Mouse (Mus musculus) limb, embryonic 14.5 days (tissue): ENCODE measurements around the gene Edc3. TPM values are rescaled to one million over a fixed set of nuclear protein-coding genes. Genes with fewer than 3 reads are reported as not detected.

Source experiments
- ATAC-seq: fragments of 200-750 bp; cut with Nextera tagmentation; 2 replicates; pipeline ENCODE4 v1.8.0; 2017; ENCODE audit warnings: low read depth, moderate number of reproducible peaks, moderate TSS enrichment; ENCODE audit not compliant: low FRiP score
- DNase-seq: peaks from one replicate; pipeline ENCODE4 v3.0.0-alpha.2; 2015; ENCODE audit warnings: low spot score
- H3K27ac ChIP-seq: fragments of 300-500 bp; sonication (generic); replicated peaks from 2 replicates; pipeline ENCODE4 v1.5.1; 2014; ENCODE audit warnings: low read depth, mild to moderate bottlenecking, low read length, moderate library complexity, mixed read lengths
- H3K27me3 ChIP-seq: fragments of 300-500 bp; sonication (generic); 2 replicates; pipeline ENCODE4 v1.6.1; 2014; ENCODE audit warnings: low read length, mixed read lengths; ENCODE audit not compliant: control insufficient read depth, insufficient read depth
- H3K36me3 ChIP-seq: fragments of 300-500 bp; sonication (generic); 2 replicates; pipeline ENCODE4 v1.6.1; 2014; ENCODE audit warnings: mild to moderate bottlenecking, low read length, moderate library complexity, mixed read lengths; ENCODE audit not compliant: control insufficient read depth, insufficient read depth
- H3K4me1 ChIP-seq: fragments of 300-500 bp; sonication (generic); 2 replicates; pipeline ENCODE4 v1.6.1; 2014; ENCODE audit warnings: antibody characterized with exemption, low read length, mixed read lengths; ENCODE audit not compliant: control insufficient read depth, insufficient read depth
- H3K4me2 ChIP-seq: fragments of 300-500 bp; sonication (generic); replicated peaks from 2 replicates; pipeline ENCODE4 v1.6.1; 2014; ENCODE audit warnings: low read depth, mild to moderate bottlenecking, low read length, moderate library complexity; ENCODE audit not compliant: severe bottlenecking
- H3K4me3 ChIP-seq: fragments of 300-500 bp; sonication (generic); replicated peaks from 2 replicates; pipeline ENCODE4 v1.5.1; 2014; ENCODE audit warnings: low read length
- H3K9ac ChIP-seq: fragments of 300-500 bp; sonication (generic); 2 replicates; pipeline ENCODE4 v1.6.1; 2014; ENCODE audit warnings: mild to moderate bottlenecking, low read depth, low read length, moderate library complexity; ENCODE audit not compliant: severe bottlenecking
- H3K9me3 ChIP-seq: fragments of 300-500 bp; sonication (generic); 2 replicates; pipeline ENCODE4 v1.6.1; 2016; ENCODE audit warnings: low read length; ENCODE audit not compliant: control insufficient read depth
- POLR2A ChIP-seq: fragments of 200-500 bp; IDR thresholded peaks from 2 replicates; pipeline ENCODE4 v1.8.0; 2012; ENCODE audit warnings: inconsistent platforms, mild to moderate bottlenecking, moderate library complexity, borderline replicate concordance; ENCODE audit not compliant: insufficient read depth, insufficient read length; ENCODE audit errors: extremely low read depth
- WGBS: fragments of 180-500 bp; shearing (Covaris S2); extraction: QIAGEN DNeasy Blood & Tissue Kit; methylation state at CpG from one replicate; pipeline ENCODE4 v1.1.7; 2014; 5-methylcytosine and 5-hydroxymethylcytosine counted together
- polyA plus RNA-seq, 2 experiments: library from polyadenylated mRNA; depleted of rRNA in 1 of 2; stranded (reverse) in 1 of 2; unstranded in 1 of 2; fragments of >200 nt; fragmentation: Nextera tagmentation in 1 of 2; extraction: Ambion mirVana in 1 of 2; gene quantifications; 2 replicates each; pipeline versions ENCODE4 v1.2.1 to v1.2.3; 2012 to 2014

The Edc3 gene
- polyA plus RNA-seq, 2 experiments, result 21.0 to 25.7 TPM

DNA sequence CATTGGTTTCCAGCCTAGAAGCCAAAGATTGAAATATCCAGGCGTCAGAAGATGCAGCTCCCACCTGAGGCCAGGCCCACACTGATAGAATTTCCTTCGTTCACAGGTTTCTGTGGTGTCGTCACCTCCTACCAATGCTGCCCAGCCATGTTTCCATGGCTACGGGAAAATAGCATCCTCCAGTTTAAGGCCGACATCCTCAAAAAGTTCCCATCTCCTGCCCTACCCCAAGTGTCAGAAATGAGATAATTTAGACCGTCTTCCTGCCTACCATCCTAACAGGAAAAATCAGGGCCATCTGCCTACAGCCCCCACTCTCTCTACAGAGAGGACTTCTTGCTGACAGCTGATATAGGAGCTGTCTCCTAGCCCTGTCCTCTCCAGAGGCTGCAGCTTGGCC, 58.1 kb downstream of the Edc3 start:
- H3K9ac ChIP-seq, result peak overlapping the region; percentile 97; the same call in 1 of the 2 replicates
- TF ChIP-seq POLR2A, result no peak
- no peaks in the 10 kb centered on the region for H3K9me3 ChIP-seq
- 39% methylated on average over 6 of the region's 6 CpGs for WGBS
- peak overlapping the region; percentile 95 for H3K4me2 ChIP-seq
- DNase-seq, result no peak
- peak overlapping the region; percentile 94 for H3K4me3 ChIP-seq
- no peak overlapping the region for H3K27ac ChIP-seq
- no peaks in the 10 kb centered on the region for H3K27me3 ChIP-seq
- no peak for ATAC-seq
- peaks cover 6% of the 10 kb centered on the region; the same call in 1 of the 2 replicates for H3K36me3 ChIP-seq
- peaks cover 32% of the 10 kb centered on the region for H3K4me1 ChIP-seq

DNA sequence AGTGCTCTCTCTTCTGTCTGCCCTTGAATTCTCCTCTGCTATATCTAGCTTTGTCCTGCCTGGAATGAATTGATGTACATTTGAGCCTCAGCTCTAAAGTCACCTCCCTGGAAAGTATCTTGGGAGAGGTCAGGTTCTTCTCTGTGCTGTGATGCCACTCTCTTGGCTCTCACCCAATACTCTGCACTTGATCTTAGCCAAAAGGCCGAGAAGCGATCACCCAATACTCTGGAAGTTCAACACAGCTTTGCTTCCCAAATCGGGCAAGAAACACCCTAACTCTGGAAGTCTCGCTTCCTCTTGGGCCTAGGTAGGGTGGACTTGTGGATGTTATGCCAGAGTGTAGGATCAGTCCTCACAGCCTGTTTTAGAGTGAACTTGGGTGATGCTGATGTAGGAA, 58.9 kb downstream of the Edc3 start:
- Histone ChIP-seq H3K9ac (no peak overlapping the region), H3K27me3 (no peaks in the 10 kb centered on the region), H3K4me3 (no peak overlapping the region), H3K4me2 (no peak overlapping the region), H3K36me3 (no peaks in the 10 kb centered on the region), H3K4me1 (peaks cover 26% of the 10 kb centered on the region), H3K9me3 (no peaks in the 10 kb centered on the region), H3K27ac (no peak overlapping the region)
- DNase-seq, result no peak
- WGBS, result 94% methylated on average over 4 of the region's 4 CpGs
- no peak for TF ChIP-seq POLR2A
- no peak for ATAC-seq

GRCm38 (mm10) chr9:57769539-57770069, 61.3 kb downstream of the Edc3 start:
- no peak for ATAC-seq
- Histone ChIP-seq H3K4me3 (no peak overlapping the region), H3K9ac (no peak overlapping the region), H3K27ac (no peak overlapping the region), H3K9me3 (no peaks in the 10 kb centered on the region), H3K27me3 (no peaks in the 10 kb centered on the region), H3K4me1 (peaks cover 7% of the 10 kb centered on the region; the same call in 1 of the 2 replicates), H3K4me2 (no peak overlapping the region), H3K36me3 (no peaks in the 10 kb centered on the region)
- TF ChIP-seq POLR2A, result no peak
- no peak for DNase-seq
- WGBS, result 43% methylated on average over 2 of the region's 2 CpGs

DNA sequence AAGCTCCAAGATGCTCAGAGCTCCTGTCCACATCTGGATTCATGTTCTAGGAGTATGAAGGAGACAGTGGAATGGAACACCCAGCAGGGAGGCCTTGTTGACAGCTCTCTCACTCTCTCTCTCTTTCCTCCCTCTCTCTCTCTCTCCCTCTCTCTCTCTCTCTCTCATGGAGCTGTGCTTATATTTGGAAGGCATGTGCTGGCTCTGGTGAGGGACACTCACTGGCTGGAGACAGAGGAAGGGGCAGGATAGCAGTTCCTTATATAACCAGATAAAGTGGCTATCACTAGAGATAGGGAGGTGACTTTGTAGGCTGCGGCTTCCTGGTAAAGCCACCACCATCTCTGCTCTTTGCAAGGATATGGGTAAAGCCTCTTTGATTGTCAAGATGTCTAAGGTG, 61.9 kb downstream of the Edc3 start:
- Histone ChIP-seq H3K36me3 (no peaks in the 10 kb centered on the region), H3K4me2 (no peak overlapping the region), H3K27me3 (no peaks in the 10 kb centered on the region), H3K4me3 (no peak overlapping the region), H3K27ac (no peak overlapping the region), H3K9ac (no peak overlapping the region), H3K9me3 (no peaks in the 10 kb centered on the region), H3K4me1 (peaks cover 7% of the 10 kb centered on the region; the same call in 1 of the 2 replicates)
- 81% methylated on average over 1 of the region's 1 CpGs for WGBS
- DNase-seq (no peak), ATAC-seq (no peak)
- TF ChIP-seq POLR2A, result no peak

GRCm38 (mm10) chr9:57770836-57771235, 62.5 kb downstream of the Edc3 start:
- no peak overlapping the region for H3K4me2 ChIP-seq
- H3K9ac ChIP-seq, result no peak overlapping the region
- H3K9me3 ChIP-seq, result no peaks in the 10 kb centered on the region
- peaks cover 7% of the 10 kb centered on the region; the same call in 1 of the 2 replicates for H3K4me1 ChIP-seq
- no peak overlapping the region for H3K4me3 ChIP-seq
- H3K27ac ChIP-seq, result no peak overlapping the region
- DNase-seq (no peak), ATAC-seq (no peak)
- H3K27me3 ChIP-seq, result no peaks in the 10 kb centered on the region
- WGBS, result 89% methylated on average over 2 of the region's 2 CpGs
- no peak for TF ChIP-seq POLR2A
- no peaks in the 10 kb centered on the region for H3K36me3 ChIP-seq
